Mouse (Mus musculus): ENCODE data around the gene Ext2. TPM values are rescaled to one million over a fixed set of nuclear protein-coding genes. Genes with fewer than 3 reads are reported as not detected.

Ext2 gene
- total RNA-seq, 2 experiments from 2014 or later = 40.4 to 44.1 TPM

GRCm38 (mm10) chr2:93702936-93703926 is 119.1 kb downstream of the Ext2 start:
- DNase-seq = no peak
- intact Hi-C loops (cut with DNase I) = loop anchor here (5.0 kb wide), 1 partner anchor 79 kb away; no protein-coding TSS in a partner anchor

- intact Hi-C loops (cut with DNase I) = no loop called here
- DNase-seq = no peak
Measured at GRCm38 (mm10) chr2:93699346-93699745, 123.0 kb downstream of the Ext2 start.

- DNase-seq = no peak
- intact Hi-C loops (cut with DNase I) = no loop called here
Measured at GRCm38 (mm10) chr2:93696181-93696641, 126.2 kb downstream of the Ext2 start.

- no peak for DNase-seq
- intact Hi-C loops (cut with DNase I) = no loop called here
Measured at GRCm38 (mm10) chr2:93693101-93693500, 129.3 kb downstream of the Ext2 start.

GRCm38 (mm10) chr2:93690064-93690930 is 132.1 kb downstream of the Ext2 start:
- DNase-seq = no peak
- intact Hi-C loops (cut with DNase I) = no loop called here

GRCm38 (mm10) chr2:93683674-93684073 is 138.7 kb downstream of the Ext2 start:
- intact Hi-C loops (cut with DNase I) = no loop called here
- DNase-seq = no peak

GRCm38 (mm10) chr2:93682601-93683202 is 139.7 kb downstream of the Ext2 start:
- no peak for DNase-seq
- intact Hi-C loops (cut with DNase I) = no loop called here

GRCm38 (mm10) chr2:93681321-93681720 is 141.0 kb downstream of the Ext2 start:
- DNase-seq = no peak
- intact Hi-C loops (cut with DNase I) = no loop called here

GRCm38 (mm10) chr2:93677231-93677630 is 145.1 kb downstream of the Ext2 start:
- intact Hi-C loops (cut with DNase I) = no loop called here
- DNase-seq = no peak

- intact Hi-C loops (cut with DNase I) = no loop called here
- DNase-seq = no peak
Measured at GRCm38 (mm10) chr2:93671573-93672184, 150.7 kb downstream of the Ext2 start.

GRCm38 (mm10) chr2:93666146-93666858 is 156.1 kb downstream of the Ext2 start:
- intact Hi-C loops (cut with DNase I) = loop anchor here (10.0 kb wide), 1 partner anchor 442 kb away; no protein-coding TSS in a partner anchor
- peak; percentile 43 to 48 for DNase-seq

GRCm38 (mm10) chr2:93665472-93665871 is 156.9 kb downstream of the Ext2 start:
- intact Hi-C loops (cut with DNase I) = loop anchor here (10.0 kb wide), 1 partner anchor 441 kb away; no protein-coding TSS in a partner anchor
- DNase-seq = no peak

- intact Hi-C loops (cut with DNase I) = loop anchor here (5.0 to 10.0 kb wide), 2 partner anchors 240 to 438 kb away; no protein-coding TSS in a partner anchor
- DNase-seq = no peak
Measured at GRCm38 (mm10) chr2:93662240-93662865, 160.0 kb downstream of the Ext2 start.

GRCm38 (mm10) chr2:93661096-93661495 is 161.3 kb downstream of the Ext2 start:
- intact Hi-C loops (cut with DNase I) = loop anchor here (5.0 to 10.0 kb wide), 2 partner anchors 239 to 436 kb away; no protein-coding TSS in a partner anchor
- DNase-seq = no peak

- DNase-seq = no peak
- intact Hi-C loops (cut with DNase I) = loop anchor here (1.0 to 10.0 kb wide), 4 partner anchors 127 to 435 kb away; no protein-coding TSS in a partner anchor
Measured at GRCm38 (mm10) chr2:93659705-93660308, 162.6 kb downstream of the Ext2 start.

GRCm38 (mm10) chr2:93659004-93659403 is 163.4 kb downstream of the Ext2 start:
- DNase-seq = peak; percentile 22 to 34
- intact Hi-C loops (cut with DNase I) = loop anchor here (1.0 to 2.0 kb wide), 2 partner anchors 128 to 184 kb away; no protein-coding TSS in a partner anchor

- DNase-seq = no peak
- intact Hi-C loops (cut with DNase I) = no loop called here
Measured at GRCm38 (mm10) chr2:93654336-93655055, 167.9 kb downstream of the Ext2 start.

Measured in heart, postnatal 36 days (tissue).